Mouse (Mus musculus) left cerebral cortex, postnatal 14 days (tissue): ENCODE data around the gene Slc30a10. TPM values are rescaled to one million over a fixed set of nuclear protein-coding genes. Genes with fewer than 3 reads are reported as not detected.

ENCODE experiments used
- DNase-seq, 2 experiments: peaks; one replicate each; pipeline ENCODE4 v3.0.0; 2021 to 2022; ENCODE audit warnings: low spot score in 2 of 2, mixed read lengths in 1 of 2
- intact Hi-C: fragments of 180-260 bp; cut with DNase I; formaldehyde crosslinking; loops from one replicate; pipeline ENCODE4 v1.15.1; 2025
- long read RNA-seq, 2 experiments: library from polyadenylated mRNA; stranded (forward); transcript quantifications; one replicate each; pipeline ENCODE4 v2.0.0; 2021
- total RNA-seq, 2 experiments: library from RNA; stranded (reverse); gene quantifications; 2 replicates each; pipeline ENCODE4 v1.2.3; 2021

Gene Slc30a10
- total RNA-seq, result 10 to 100 TPM; 11.2 to 12.5 TPM
- long read RNA-seq, experiment 1, full-length matches to known transcripts, result 6 of 26 reads
- long read RNA-seq, experiment 1, partial matches to known transcripts, result 1 of 26 reads
- long read RNA-seq, experiment 1, other reads (novel, unspliced or antisense), result 19 of 26 reads
- long read RNA-seq, experiment 2, full-length matches to known transcripts, result 7 of 18 reads
- long read RNA-seq, experiment 2, partial matches to known transcripts, result 2 of 18 reads
- long read RNA-seq, experiment 2, other reads (novel, unspliced or antisense), result 9 of 18 reads

DNA sequence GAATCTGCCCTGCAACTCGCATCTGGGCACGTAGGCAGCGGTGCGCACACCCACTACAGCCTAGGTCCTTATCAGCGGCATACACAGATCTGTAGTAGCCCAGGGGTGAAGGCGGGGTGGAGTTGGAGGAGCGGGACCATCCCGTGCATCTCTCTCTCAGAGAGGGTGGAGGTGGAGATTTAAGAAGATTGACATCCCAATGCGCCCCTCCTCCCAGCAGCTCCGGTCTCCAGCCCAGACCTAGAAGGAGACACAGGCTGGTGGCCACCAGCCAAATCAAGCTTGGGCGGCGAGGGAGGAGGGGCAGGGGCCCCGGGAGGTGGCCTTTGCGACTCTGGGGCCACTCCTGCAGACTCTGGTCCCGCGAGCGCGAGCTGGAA is at the start of gene Slc30a10:
Gene Slc30a10 (plus strand): TSS at position 274 of the 380 bp plus-strand sequence.
- peak; percentile 54 for DNase-seq
- intact Hi-C loops, result no loop called here

DNA sequence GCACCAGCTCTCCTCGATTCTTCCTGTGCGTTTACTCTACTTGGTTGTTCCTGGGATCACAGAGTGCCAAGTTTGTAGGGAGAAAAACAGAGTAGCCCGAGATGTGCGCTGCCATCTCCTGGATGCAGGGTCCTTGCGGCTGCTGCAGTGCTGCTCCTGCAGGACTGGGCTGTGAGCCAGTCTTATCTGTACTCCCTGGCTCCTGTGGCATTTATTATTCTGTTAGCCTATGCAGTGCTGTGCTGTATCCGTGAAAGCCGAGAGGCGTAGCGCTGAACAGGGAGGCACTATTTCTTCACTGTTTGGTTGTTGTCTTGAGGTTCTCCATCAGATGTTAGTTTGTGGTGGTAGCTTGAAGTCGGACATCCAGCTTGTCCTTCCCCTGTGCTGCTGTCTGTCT is 48.7 kb upstream of the Slc30a10 start:
- DNase-seq, result no peak
- intact Hi-C loops, result no loop called here

DNA sequence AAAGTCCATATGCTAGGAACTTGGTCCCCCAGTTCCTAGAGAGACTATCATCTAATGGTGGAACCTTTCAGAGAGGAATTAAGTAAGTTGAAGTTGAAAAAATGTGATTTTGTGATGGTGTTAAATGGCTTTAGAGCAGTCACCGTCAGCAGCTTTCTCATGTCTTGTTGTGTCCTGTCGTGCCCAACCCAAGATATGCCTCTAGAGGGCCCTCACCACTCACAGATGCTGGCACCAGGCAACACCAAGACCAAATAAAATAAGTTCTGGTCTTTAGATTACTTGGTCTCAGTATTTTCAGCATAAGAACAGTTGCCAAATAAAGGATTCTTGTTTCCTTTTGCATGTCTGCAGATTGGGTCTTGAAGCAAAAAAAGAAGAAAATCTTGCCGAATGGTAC is 44.8 kb upstream of the Slc30a10 start:
- DNase-seq, result no peak
- intact Hi-C loops, result no loop called here

DNA sequence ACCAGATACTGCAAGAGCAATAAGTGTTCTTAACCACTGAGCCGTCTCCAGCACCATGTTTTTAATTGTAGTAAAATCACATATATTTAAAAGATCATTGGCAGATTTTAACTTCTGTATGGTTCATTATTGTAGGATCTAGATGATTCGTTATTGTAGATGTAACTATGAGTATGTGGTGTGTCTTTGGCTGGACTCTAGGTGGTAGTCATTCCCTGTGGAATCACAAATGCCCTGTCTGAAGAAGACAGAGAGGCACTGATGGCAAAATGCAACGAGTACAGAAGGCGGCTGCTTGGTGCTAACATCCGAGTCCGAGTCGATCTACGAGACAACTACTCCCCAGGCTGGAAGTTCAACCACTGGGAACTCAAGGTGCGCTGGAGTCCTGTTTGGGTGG is 36.6 kb upstream of the Slc30a10 start:
- DNase-seq, result no peak
- intact Hi-C loops, result no loop called here

DNA sequence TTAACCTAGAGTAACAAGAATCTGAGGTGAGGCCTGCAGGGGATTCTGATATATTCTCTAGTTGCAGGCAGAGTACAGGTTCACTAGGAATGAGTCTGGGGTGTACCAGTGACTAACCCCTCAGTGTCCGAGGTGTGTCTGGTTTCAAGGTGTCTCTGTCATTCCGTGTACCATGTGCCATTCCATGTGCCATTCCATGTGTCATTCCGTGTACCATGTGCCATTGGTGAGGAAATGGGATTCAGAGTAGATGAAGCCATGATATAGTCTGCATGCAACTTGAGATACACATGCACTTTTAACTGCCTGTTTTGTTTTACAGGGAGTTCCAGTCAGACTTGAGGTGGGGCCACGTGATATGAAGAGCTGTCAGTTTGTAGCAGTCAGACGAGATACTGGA is 34.8 kb upstream of the Slc30a10 start:
- DNase-seq, result no peak
- intact Hi-C loops, result loop anchor here (5.0 kb wide), 2 partner anchors 33 to 82 kb away; no protein-coding TSS in a partner anchor

DNA sequence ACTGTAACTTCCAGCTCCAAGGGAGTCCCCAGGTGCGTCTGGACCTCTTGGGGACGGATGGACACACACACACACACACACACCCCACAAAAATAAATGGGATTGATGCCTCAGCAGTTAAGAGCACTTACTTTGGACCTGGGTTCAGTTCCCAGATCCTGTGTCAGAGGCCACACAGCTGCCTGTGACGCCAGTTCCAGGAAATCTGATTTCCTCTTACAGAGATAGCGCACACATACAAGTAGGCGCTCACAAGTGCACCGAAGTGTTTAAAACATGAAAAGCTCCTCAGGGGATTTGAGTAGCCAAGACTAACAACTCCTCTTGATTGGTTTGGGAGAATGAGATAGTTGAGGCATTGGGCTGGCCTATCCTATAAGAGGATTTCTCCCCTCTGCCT is 33.9 kb upstream of the Slc30a10 start:
- no peak for DNase-seq
- intact Hi-C loops, result loop anchor here (5.0 kb wide), 2 partner anchors 33 to 82 kb away; no protein-coding TSS in a partner anchor

DNA sequence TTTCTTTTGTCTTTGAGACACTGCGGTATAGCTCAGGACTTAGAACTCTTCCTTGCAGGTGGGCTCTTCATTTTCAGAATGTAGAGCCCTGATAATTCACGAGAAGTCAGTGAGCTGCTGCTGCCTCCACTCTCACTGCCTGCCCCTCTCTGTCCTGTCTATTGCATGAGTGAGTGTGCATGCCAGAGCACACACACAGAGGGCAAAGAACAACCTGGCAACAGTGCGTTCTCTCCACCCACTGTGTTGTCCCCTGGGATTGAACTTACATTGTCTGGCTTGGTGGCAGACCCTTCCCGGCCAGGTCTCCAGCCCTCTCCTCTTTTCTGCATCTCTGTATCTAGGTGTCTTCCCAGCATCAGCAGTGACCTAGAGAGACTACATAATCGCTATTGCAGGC is 28.1 kb upstream of the Slc30a10 start:
- intact Hi-C loops, result no loop called here
- no peak for DNase-seq

DNA sequence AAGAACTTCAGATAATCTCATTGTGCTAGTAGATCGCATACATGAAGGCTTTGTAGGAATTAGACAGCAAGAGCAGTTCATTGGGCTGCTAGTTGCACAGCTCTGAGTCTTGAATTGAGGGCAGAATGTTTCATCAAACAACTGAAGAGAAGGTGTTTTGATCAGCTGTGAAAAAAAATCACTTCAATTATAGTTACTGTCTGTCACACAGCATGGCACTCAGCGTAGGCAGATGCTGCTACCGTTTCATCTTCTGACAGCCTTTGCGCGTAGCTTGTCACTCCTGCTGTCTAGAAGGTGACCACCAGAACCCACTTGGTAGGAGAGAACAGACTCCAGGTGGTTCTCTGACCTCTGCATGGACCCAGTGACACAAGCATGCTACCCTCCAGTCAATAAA is 24.2 kb upstream of the Slc30a10 start:
- intact Hi-C loops, result no loop called here
- no peak for DNase-seq

DNA sequence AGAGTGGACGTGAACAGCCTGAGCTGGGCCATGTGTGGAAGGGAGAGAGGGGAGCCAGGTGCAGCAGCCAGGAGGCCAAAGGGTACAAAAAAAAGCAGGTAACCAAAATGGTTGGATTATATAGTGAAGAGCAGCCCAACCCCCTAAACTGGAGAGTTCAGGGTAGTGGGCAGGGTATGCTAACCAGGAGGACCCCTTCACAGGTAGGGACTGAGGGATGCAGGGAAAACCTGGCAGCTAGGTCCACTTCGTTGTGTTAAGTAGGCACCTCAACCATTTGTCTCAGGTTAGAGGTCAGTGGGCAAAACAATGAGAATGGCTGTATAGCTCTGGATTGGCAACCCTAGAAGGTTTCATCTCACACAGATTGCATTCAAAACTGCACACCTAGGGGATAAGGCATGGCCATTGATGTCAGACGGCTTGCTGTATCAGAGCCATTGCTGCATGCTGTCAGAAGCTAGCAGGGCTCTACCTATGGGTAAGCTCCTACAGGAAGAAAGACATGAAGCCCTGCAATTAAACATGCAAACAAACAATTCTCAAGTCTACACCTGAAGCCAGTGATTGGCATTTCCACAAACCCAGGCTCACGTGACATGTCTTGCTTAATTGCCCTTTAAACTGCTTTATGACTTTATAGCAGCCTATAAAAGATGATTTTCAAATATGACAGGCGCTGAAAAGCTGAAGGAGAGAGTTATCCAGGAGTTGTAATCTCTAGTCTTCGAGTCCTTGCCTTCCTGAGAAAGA is 23.2 kb upstream of the Slc30a10 start:
- intact Hi-C loops, result no loop called here
- DNase-seq, result no peak

DNA sequence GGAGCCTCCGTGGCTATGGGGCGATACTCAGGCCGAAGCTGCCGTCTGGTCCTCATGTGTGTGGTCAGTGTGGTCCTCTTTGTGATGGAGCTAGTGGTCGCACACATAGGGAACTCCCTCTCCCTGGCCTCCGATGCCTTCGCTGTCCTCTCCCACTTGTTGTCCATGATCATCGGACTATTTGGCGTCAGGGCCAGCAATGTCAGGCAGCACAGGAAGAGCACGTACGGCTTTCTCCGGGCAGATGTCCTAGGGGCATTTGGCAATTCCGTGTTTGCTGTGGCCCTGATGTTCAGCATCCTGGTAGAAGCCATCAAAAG is 22.7 kb upstream of the Slc30a10 start:
- no peak for DNase-seq
- intact Hi-C loops, result no loop called here

DNA sequence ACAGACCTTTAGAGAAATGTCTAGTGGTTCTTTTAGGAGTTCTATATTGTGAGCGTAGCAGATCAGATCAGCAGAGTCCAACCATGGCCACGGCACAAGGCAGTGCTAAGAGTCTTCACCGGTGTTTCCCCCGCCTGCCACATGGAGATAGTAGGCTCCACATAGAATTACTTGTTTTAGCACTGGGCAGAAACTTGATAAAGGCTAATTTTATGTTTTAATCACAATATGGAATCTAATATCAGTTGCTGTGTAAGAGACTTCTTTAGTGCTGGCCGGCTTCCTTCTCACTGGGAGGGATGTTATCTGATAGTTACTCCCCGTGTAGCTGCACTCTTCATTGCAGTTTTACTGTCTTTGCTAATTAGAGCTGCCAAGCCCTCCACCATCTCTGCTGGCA is 21.5 kb upstream of the Slc30a10 start:
- DNase-seq, result no peak
- intact Hi-C loops, result no loop called here

DNA sequence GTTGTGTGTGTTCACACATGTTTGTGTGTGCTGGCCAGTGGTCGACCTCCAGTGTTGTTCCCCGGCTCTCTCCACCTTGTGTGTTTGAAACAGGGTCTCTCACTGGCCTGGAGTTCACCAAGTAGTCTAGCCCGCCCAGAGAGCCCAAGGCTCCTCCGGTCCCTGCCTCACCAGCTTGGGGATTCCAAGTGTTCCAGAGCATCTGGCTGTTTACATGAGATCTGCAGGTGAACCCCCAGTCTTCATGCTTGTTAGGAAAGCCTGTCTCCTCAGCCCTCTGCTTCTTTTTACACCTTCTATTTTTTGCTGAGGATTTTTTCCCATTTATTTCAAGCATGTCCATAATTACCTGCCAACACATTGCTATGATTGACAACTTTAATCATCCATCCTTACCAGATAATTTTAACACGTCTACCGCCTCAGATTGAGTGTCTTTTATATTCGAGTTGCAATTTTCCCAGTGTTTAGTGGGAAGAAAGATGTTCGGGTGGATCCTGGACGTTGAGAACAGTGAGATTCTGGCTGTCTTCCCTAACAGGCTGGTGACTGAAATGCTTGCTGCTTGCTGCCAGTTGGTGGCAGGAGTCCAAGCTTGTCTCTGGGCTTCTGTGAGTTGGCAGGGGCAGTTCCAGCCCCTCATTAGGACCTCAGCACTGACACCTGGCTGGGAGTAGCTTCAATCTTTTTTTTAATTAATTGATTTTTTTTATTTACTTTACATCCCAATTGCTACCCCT is 15.6 kb upstream of the Slc30a10 start:
- DNase-seq, result peak; percentile 82 to 86
- intact Hi-C loops, result loop anchor here (5.0 kb wide), 1 partner anchor 63 kb away; no protein-coding TSS in a partner anchor

DNA sequence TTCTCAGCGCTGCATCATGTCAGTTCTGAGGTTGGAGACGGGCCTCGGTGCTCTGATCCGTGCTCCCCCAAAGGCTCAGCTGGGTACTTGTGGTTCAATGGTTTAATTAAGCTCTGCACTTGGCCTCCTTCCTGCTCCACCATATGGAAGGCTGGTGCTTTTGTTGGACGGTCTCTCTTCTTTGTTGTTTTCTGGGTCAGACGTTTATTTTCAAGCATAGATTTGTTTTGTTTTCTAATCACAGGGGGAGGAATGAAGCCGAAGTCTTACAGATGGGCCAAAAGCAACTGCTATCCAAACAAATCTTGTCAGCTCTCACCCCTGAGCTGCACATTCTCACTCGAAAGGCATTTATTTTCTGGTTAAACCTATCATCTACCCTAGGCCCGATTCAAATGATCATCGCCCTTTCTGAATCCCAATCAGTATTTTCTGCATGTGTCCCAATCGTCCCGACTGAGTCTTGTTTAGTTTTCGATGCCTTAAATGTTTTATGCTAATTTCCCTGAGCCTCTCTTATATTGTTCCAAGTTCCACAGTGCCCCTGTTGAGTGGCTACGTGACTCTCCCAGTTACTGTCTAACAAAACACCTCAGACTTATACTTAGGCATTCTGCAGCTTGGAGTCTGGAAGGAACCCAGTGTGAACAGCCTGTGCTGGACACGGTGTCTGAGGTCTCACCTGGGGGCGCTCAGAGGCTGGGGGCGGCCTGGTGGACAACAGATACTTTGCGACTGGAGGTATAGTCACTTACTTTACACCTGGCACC is 12.8 kb upstream of the Slc30a10 start:
- peak in 1 of 2 experiments; percentile 16 for DNase-seq
- intact Hi-C loops, result no loop called here

DNA sequence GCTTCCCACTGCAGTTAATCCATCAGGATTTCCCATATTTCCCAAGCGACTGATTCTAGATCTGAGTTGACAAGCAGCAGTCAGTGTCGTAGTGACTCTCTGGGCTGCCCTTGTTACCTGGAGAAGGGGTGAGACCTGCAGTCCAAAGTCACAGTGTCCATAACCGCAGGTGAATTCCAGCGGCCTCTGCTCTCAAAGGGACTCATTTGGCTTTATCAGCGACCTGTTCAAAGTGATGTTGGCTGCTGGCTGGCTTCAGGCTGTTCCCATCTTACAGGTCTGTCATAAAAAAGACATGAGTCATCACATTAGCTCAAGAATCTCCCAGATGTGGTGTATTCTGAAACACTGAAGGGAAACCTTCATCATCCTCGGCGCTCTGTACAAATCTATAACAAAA is 5.7 kb upstream of the Slc30a10 start:
- no peak for DNase-seq
- intact Hi-C loops, result no loop called here

DNA sequence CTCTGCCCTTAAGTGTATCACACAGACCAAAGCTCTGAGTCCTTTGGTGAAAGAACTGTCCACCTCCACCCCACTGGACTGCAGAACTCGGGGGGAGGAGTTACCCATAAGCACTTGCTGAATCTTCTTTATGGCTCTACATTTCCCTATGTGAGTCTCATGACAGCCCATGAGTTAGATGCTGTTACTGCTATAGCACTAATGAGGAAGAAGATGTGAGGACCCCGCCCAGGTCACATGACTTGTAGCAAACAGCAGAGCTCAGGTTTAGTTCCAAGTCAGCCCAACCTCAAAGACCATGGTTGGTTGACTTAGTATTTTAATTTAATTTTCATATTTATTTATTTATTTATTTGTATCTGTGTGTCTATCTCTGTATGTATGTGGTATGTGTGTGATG is 4.9 kb upstream of the Slc30a10 start:
- no peak for DNase-seq
- intact Hi-C loops, result no loop called here

DNA sequence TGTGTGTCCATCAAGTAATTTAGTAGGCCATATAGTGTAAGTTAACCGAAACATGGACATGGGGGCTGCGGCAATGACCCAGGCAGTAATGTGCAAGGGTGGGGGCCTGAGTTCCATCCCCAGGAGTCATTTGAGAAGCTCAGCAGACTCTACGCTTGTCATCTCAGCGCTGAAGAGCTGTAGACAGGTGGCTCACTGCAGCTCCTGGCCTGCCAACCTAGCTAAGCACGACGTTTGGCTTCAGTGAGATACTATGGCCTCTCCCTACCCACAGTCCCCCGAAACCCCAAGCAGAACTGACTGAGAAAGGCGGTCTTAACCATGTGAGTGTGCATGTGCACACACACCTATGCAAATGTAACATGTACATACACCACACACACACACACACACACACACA is 3.6 kb upstream of the Slc30a10 start:
- no peak for DNase-seq
- intact Hi-C loops, result no loop called here

DNA sequence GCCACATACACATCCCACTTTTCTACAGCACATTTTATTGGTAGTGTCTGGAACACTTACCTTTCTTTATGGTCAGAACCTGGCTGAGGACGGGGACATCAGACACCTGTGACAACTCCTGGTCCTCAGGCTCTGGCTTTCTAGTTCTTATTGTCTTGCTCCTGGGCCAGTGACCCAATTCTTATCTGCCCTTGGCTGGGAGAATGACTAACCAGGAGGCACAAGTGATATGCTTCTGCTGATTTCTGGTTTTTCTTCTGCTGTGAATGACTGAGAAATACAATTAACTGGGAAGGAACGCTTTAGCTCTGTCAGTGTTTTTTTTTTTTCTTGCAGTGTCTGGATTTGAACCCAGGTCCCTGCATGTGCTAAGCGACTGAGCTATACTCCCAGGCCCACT is 3.2 kb upstream of the Slc30a10 start:
- intact Hi-C loops, result no loop called here
- no peak for DNase-seq

DNA sequence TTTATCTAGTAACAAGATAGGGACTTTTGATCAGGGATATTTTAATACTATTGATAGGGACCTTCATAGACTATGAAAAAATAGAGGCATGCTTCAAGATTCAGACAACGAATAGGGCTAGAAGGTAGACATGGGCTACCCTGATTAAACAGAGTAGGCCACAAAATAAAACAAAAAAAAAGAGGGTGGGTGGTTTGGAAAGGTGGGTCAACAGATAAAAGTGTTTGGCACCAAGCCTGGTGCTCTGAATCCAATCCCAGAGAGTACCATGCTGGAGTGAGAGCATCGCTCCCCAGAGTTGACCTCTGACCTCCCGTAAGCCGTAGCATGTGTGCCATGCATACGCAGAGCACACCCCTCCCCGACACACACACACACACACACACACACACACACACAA is 2.2 kb upstream of the Slc30a10 start:
- intact Hi-C loops, result no loop called here
- no peak for DNase-seq

DNA sequence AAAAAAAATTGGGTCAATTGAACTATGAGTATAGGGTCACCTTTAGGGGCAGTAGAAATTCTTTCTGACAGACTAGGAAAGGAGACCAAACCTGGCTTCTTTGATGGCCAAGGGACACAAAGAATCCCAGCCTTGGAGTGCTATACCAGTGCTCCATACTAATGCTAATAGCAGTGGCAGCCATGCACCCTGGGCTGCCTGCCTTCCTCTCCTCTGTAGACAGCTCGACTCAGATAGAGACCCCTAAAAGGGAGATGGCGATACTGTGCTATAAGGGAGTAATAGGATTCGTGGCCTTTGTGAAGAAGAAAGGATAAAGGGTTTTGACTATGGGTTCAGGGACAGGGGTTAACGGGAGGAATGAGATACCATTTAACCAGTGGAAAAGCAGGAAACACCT is 504 bp upstream of the Slc30a10 start:
- no peak for DNase-seq
- intact Hi-C loops, result no loop called here
